Mouse (Mus musculus): ENCODE measurements around the gene Map2k1.

- TF ChIP-seq CTCF (conservative IDR thresholded peaks at IDR 0.05; ENCODE audit: low read length) = no peak
- TF ChIP-seq POU5F1 (IDR thresholded peaks at IDR 0.05; ENCODE audit: borderline replicate concordance, low read length) = no peak
Measured at GRCm38 (mm10) chr9:64172145-64172815, 81.2 kb downstream of the Map2k1 start.

Measured in E14TG2a.4 (cell line).